8 mouse cellular contexts compared by ENCODE assay signal in the genomic region with DNA sequence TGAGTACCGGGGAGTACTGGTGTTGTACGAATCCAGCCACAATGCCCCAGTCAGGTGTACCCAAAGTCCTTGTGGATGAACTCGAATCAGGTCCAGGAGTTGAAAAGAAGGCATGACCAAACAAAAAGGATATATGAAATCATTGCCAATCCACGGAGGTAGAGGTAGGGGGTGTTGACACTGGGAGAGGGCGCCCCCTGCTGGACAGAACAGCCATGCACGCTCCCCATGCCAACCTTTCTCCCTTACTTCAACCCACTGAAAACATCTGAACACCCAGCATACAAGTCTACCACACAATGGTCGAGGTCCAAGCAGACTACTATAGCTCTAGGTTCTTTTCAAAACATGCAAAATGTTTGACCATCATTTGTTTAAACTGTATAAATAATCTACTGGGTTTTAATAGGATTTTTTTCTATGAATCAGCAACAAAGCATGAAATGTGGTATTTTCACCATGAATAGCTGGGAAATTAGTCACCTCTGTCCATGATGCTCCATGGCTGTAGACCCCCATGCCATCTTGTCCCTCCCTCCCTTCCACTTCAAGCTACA. TPM values are rescaled to one million over a fixed set of nuclear protein-coding genes. Genes with fewer than 3 reads are reported as not detected.
DNase-seq lines count a peak whose midpoint lies in the region; ATAC-seq lines count a peak whose summit lies in the region.

No protein-coding gene starts in this region.

- intact Hi-C loops in left cerebral cortex, postnatal 4 days (cut with DNase I), result no loop called here

- peak; percentile 73; the same call in 1 of the 2 replicates for ATAC-seq in common myeloid progenitor, adult 5-6 weeks (replicated peaks; ENCODE audit: low read depth, poor library complexity, severe bottlenecking)
- peak; percentile 42 to 46; a peak in 2 of 4 replicates for ATAC-seq in hematopoietic stem cell, adult 5-6 weeks (replicated peaks in 1 of 2; ENCODE audit: insufficient read depth in 1 of 2, low FRiP score in 2 of 2, low TSS enrichment in 1 of 2, low read depth in 1 of 2, poor library complexity in 2 of 2, severe bottlenecking in 2 of 2)

- peak; percentile 66 for DNase-seq in ovary, postnatal 36 days (ENCODE audit: low spot score)
- no peak for DNase-seq in ovary, postnatal 10 days (ENCODE audit: low spot score)
- peak; percentile 45 for DNase-seq in adipocyte (ENCODE audit: low spot score)
- DNase-seq in left cerebral cortex, postnatal 4 days, result peak; percentile 61
- DNase-seq in retina, adult 2 months (ENCODE audit: low read depth, low spot score), result peak; percentile 20
- no peak for DNase-seq in yolk sac, embryonic 10.5 days (ENCODE audit: low spot score)

RNA-seq across cellular contexts. Expression of gene Slf2, which starts 43.2 kb away (rescaled TPM):
- total RNA-seq in common myeloid progenitor, adult 5-6 weeks (2017), result 48.8 and 52.4 TPM in 2 replicates
- total RNA-seq in hematopoietic stem cell, adult 5-6 weeks (2017), result 59.2 and 61.2 TPM in 2 replicates
- total RNA-seq in left cerebral cortex, postnatal 4 days (2021), result 10 to 100 TPM; 44.7 to 46.6 TPM

Comparison
In these comparisons a context has a peak if more than half of its experiments do, and no peak if none do; other contexts are left out.
1. DNase-seq: peak in ovary, postnatal 36 days (single experiment), adipocyte (single experiment), left cerebral cortex, postnatal 4 days (single experiment) and retina, adult 2 months (single experiment); none in ovary, postnatal 10 days (single experiment) and yolk sac, embryonic 10.5 days (single experiment).